Mouse (Mus musculus) bone marrow macrophage, adult 2 months (primary cell): ENCODE measurements around the gene Pdk2. TPM values are rescaled to one million over a fixed set of nuclear protein-coding genes. Genes with fewer than 3 reads are reported as not detected.

Experiments
- H3K27ac ChIP-seq: 2 replicates; pipeline ENCODE4 v1.5.1; 2012; ENCODE audit warnings: low read depth, low read length; ENCODE audit not compliant: insufficient read depth
- H3K4me1 ChIP-seq: 2 replicates; pipeline ENCODE4 v1.6.1; 2012; ENCODE audit warnings: low read length; ENCODE audit not compliant: control insufficient read depth, insufficient read depth
- H3K4me3 ChIP-seq: 2 replicates; pipeline ENCODE4 v1.5.1; 2012; ENCODE audit warnings: mild to moderate bottlenecking, low read length, moderate library complexity; ENCODE audit not compliant: insufficient read depth
- CTCF ChIP-seq: IDR thresholded peaks from 2 replicates; pipeline ENCODE4 v1.5.1; 2012; ENCODE audit warnings: low read depth, mild to moderate bottlenecking, low read length, moderate library complexity
- POLR2A ChIP-seq: IDR thresholded peaks from 2 replicates; pipeline ENCODE4 v1.6.1; 2012; ENCODE audit warnings: mild to moderate bottlenecking, low read depth, low read length, borderline replicate concordance
- polyA plus RNA-seq: library from polyadenylated mRNA; stranded (reverse); fragments of >200 nt; gene quantifications from 2 replicates; pipeline ENCODE4 v1.2.4, GENCODE M21; 2012; ENCODE audit not compliant: missing spikeins, insufficient read depth, insufficient read length

Pdk2 gene
- polyA plus RNA-seq, 1 experiment = 24.5 TPM

- Histone ChIP-seq H3K4me1 (no peaks in the 10 kb centered on the region), H3K27ac (no peak overlapping the region), H3K4me3 (no peak overlapping the region)
- no peak for TF ChIP-seq POLR2A
- no peak for TF ChIP-seq CTCF
Observed at GRCm38 (mm10) chr11:95032945-95033344, 8.2 kb downstream of the Pdk2 start.

- Histone ChIP-seq H3K27ac (no peak overlapping the region), H3K4me3 (no peak overlapping the region), H3K4me1 (no peaks in the 10 kb centered on the region)
- no peak for TF ChIP-seq POLR2A
- no peak for TF ChIP-seq CTCF
Observed at GRCm38 (mm10) chr11:95027850-95028470, 13.2 kb downstream of the Pdk2 start.

DNA sequence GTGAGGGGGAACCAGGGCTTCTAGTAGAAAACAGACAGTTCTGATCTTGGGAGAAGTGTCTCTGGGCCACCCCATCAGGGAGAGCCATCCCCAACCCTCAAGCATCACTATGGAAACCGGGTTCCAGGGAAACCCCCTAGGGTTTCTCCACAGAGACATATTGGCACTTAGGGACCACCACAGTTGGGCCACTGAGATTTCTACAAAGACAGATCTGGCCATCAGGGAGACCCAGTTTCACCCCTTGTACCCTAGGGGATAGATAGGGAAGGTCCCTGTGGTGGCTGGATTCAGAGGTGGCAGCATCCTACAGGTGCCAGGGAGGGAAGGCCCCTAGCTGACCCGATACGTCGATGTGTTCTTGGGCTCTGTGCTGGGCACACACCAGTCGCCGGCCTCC is 14.3 kb downstream of the Pdk2 start:
- Histone ChIP-seq H3K4me3 (no peak overlapping the region), H3K27ac (no peak overlapping the region), H3K4me1 (no peaks in the 10 kb centered on the region)
- no peak for TF ChIP-seq CTCF
- no peak for TF ChIP-seq POLR2A

GRCm38 (mm10) chr11:95026090-95026542 is 15.0 kb downstream of the Pdk2 start:
- Histone ChIP-seq H3K4me3 (no peak overlapping the region), H3K4me1 (no peaks in the 10 kb centered on the region), H3K27ac (no peak overlapping the region)
- no peak for TF ChIP-seq CTCF

DNA sequence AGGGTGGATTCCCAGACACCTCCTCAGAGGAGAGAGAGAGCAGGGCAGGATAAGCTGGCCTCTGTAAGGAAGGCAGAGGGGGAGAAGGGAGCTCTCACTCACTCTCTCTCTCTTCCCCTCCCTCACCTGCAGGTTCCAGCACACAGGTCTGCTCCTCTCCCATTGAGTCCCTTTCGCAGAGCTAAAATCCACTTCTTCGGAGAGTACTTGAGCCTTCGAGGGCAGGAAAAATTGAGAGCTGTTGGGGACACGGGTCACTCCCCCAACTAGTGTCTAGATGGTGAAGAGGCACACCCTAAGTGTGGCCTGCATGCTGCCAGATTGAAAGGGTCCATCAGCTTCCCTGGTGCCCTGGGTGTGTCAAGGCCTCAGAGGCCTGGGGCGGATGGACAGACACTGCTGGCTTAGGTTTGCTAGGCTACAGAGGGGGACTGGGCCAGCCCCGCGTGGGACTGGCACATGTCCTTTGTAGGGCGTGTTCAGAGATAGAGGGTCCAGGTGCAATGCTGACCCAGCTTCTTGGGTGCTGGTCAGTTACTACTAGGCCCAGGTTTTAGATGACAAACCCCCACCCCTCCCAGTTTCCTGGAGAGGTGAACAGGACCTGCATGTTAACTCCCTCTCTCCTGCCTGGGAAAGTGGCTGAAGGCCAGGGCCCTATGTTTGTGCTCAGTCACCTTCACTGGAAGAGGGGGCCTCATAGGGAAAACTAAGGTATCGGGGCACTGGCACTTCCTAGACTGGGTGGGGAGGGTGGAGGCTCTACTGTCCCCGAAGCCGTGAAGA is 15.7 kb downstream of the Pdk2 start:
- Histone ChIP-seq H3K4me1 (no peaks in the 10 kb centered on the region), H3K27ac (no peak overlapping the region), H3K4me3 (no peak overlapping the region)
- TF ChIP-seq CTCF (no peak), POLR2A (no peak)

- H3K4me3 ChIP-seq = no peak overlapping the region
- H3K4me1 ChIP-seq = no peaks in the 10 kb centered on the region
- no peak for TF ChIP-seq POLR2A
- no peak for TF ChIP-seq CTCF
- H3K27ac ChIP-seq = no peak overlapping the region
Observed at GRCm38 (mm10) chr11:95024439-95025184, 16.5 kb downstream of the Pdk2 start.

DNA sequence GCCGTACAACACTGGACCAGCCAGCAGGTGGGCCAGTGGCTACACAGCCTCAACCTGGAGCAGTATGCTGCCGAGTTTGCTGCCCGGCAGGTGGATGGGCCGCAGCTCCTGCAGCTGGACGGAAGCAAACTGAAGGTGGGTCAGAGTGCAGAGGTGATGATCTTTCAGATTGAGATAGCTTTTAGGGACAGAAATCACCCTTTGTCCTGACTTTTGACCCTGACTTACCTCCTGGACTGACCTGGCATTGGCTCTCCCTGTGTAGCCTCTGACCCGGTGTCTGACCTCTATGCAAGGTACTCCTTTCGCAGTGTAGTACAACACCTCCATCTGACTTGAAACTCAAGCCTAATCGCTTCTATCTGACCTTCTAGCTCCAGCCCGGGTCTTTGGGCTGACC is 17.7 kb downstream of the Pdk2 start:
- H3K27ac ChIP-seq = no peak overlapping the region
- H3K4me3 ChIP-seq = no peak overlapping the region
- H3K4me1 ChIP-seq = no peaks in the 10 kb centered on the region
- no peak for TF ChIP-seq CTCF
- no peak for TF ChIP-seq POLR2A

DNA sequence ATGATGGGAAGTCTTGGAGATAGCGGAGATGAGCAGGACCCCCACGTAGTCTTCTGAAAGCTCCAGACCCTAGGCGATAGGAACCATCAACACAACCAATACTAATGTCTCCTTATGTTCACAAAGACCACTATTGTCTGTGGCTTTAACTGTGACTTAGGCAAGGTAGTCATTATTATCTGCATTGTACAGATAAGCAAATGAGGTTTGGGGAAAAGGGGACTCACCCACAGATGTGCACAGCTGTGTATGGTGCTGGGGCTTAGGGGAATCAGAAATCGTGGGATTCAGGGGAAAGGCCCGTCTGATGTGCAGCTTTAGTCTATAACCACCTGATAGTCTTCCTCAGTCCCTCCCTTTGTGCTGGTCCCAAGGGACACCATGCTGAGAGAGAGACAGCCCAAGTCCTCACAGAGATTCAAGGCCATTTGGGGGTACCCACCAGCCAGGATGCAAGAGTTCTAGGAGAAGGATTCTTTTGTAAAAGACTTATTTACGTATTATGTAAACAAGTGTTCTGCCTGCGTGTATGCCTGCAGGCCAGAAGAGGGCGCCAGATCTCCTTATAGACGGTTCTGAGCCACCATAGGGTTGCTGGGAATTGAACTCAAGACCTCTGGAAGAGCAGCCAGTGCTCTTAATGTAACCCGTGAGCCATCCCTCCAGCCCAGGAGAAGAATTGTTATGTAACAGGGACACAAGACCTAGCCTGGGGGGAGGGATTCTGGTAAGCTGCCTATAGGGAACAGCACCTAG is 18.7 kb downstream of the Pdk2 start:
- H3K27ac ChIP-seq = no peak overlapping the region
- TF ChIP-seq POLR2A (no peak), CTCF (no peak)
- no peaks in the 10 kb centered on the region for H3K4me1 ChIP-seq
- H3K4me3 ChIP-seq = no peak overlapping the region

DNA sequence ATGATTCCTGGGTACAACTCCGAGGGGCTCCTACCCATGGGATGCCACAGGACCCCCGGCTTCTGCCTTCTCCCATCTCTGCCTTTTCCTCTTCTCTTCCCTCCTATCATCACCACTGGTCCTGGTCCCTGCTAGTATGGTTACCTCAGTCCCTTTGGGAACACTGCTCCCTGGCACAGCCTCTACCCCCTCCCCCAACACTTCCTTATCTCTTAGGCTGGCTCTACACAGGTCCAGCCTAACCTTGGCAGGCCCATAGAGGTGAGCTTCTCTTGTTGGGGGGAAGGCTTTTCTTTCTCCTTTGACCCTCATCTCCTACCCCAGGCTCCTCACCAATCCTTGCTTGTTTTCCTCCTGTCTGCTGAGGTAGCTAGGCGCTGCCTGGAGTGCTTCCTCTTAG is 25.7 kb downstream of the Pdk2 start:
- TF ChIP-seq POLR2A (no peak), CTCF (no peak)
- Histone ChIP-seq H3K27ac (no peak overlapping the region), H3K4me1 (no peaks in the 10 kb centered on the region), H3K4me3 (no peak overlapping the region)
